Mouse (Mus musculus) lung, postnatal 0 days (tissue): ENCODE measurements at regions not wholly inside any gene's neighbourhood (a gene's known extent, or its start where the extent isn't known, plus 50 kb on each side); places are given as distances from the start of the nearest gene placed in this dataset.

Experiments
- ATAC-seq: fragments of 200-750 bp; cut with Nextera tagmentation; 2 replicates; pipeline ENCODE4 v1.8.0; 2017; ENCODE audit warnings: moderate library complexity
- DNase-seq: peaks from one replicate; pipeline ENCODE4 v3.0.0-alpha.2; 2016; ENCODE audit warnings: low spot score
- H3K27ac ChIP-seq: fragments of 300-500 bp; sonication (generic); 2 replicates; pipeline ENCODE4 v1.5.1; 2014; ENCODE audit warnings: antibody characterized with exemption, mild to moderate bottlenecking, low read length, mixed read lengths
- H3K27me3 ChIP-seq: fragments of 300-500 bp; sonication (generic); replicated peaks from 2 replicates; pipeline ENCODE4 v1.6.1; 2014; ENCODE audit warnings: low read length, mixed read lengths; ENCODE audit not compliant: insufficient read depth
- H3K36me3 ChIP-seq: fragments of 300-500 bp; sonication (generic); 2 replicates; pipeline ENCODE4 v1.6.1; 2014; ENCODE audit warnings: low read length, mixed read lengths; ENCODE audit not compliant: insufficient read depth
- H3K4me1 ChIP-seq: fragments of 300-500 bp; sonication (generic); 2 replicates; pipeline ENCODE4 v1.6.1; 2014; ENCODE audit warnings: antibody characterized with exemption, low read depth, low read length, mixed read lengths; ENCODE audit not compliant: insufficient read depth
- H3K4me2 ChIP-seq: fragments of 300-500 bp; sonication (generic); replicated peaks from 2 replicates; pipeline ENCODE4 v1.6.1; 2014; ENCODE audit warnings: low read depth, mild to moderate bottlenecking, low read length, moderate library complexity, mixed read lengths
- H3K4me3 ChIP-seq: fragments of 300-500 bp; sonication (generic); 2 replicates; pipeline ENCODE4 v1.5.1; 2014; ENCODE audit warnings: low read depth, low read length
- H3K9ac ChIP-seq: fragments of 300-500 bp; sonication (generic); replicated peaks from 2 replicates; pipeline ENCODE4 v1.6.1; 2014; ENCODE audit warnings: low read depth, mild to moderate bottlenecking
- H3K9me3 ChIP-seq: fragments of 300-500 bp; sonication (generic); 2 replicates; pipeline ENCODE4 v1.6.1; 2016; ENCODE audit warnings: low read length, mixed read lengths
- CTCF ChIP-seq: IDR thresholded peaks from 2 replicates; pipeline ENCODE4 v1.5.1; 2016; ENCODE audit warnings: antibody characterized with exemption, mild to moderate bottlenecking
- EP300 ChIP-seq: IDR thresholded peaks from 2 replicates; pipeline ENCODE4 v1.6.1; 2016; ENCODE audit warnings: antibody characterized with exemption, mild to moderate bottlenecking, control low read depth
- WGBS: fragments of 180-500 bp; shearing (Covaris S2); extraction: QIAGEN DNeasy Blood & Tissue Kit; methylation state at CpG from one replicate; pipeline ENCODE4 v1.1.7; 2014; 5-methylcytosine and 5-hydroxymethylcytosine counted together

DNA sequence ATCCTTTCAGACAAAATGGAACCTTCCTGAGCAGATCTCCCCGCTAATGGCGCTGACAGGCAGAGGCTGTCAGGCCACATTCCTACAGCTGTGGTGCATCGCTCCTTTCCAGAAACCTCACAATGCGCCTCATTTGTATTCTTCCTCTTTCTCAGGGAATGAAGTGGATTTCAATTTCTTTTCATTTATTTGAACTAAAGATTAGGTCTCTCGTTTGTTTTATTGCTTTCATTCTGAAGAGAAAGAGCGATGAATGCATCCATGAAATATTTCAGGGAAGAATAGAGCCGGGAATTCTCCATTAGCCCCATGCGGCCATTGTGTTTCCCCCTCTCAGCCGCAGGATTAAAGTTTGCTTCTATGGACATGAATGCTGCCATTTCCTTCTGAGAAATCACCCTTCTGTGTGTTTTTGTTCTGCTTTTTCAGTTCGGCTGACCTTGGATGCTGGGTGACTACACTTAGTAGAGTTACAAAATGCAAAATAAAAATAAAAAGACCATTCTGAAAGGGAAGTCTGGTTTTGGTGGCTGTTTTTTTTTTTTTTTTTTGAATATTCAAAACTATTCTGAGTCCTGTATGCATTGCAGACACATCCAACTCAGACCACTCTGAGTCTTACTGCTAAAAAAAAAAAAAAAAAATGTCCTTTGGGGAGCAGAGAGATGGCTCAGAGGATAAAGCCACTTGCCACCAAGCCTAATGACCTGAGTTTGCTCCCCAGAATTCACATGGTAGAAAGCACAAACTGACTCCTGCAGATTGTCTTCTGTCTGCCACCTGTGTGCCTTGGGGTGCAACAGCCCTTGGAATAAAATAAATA lies 213.7 kb downstream of the Irs2 start:
- Histone ChIP-seq H3K4me1 (no peaks in the 10 kb centered on the region), H3K9ac (no peak overlapping the region), H3K27me3 (no peaks in the 10 kb centered on the region), H3K27ac (no peak overlapping the region), H3K9me3 (no peaks in the 10 kb centered on the region), H3K36me3 (no peaks in the 10 kb centered on the region), H3K4me3 (no peak overlapping the region), H3K4me2 (no peak overlapping the region)
- TF ChIP-seq EP300: no peak
- no peak for TF ChIP-seq CTCF
- peak; percentile 18 for DNase-seq
- ATAC-seq: no peak
- WGBS: 45% methylated on average over 10 of the region's 10 CpGs

DNA sequence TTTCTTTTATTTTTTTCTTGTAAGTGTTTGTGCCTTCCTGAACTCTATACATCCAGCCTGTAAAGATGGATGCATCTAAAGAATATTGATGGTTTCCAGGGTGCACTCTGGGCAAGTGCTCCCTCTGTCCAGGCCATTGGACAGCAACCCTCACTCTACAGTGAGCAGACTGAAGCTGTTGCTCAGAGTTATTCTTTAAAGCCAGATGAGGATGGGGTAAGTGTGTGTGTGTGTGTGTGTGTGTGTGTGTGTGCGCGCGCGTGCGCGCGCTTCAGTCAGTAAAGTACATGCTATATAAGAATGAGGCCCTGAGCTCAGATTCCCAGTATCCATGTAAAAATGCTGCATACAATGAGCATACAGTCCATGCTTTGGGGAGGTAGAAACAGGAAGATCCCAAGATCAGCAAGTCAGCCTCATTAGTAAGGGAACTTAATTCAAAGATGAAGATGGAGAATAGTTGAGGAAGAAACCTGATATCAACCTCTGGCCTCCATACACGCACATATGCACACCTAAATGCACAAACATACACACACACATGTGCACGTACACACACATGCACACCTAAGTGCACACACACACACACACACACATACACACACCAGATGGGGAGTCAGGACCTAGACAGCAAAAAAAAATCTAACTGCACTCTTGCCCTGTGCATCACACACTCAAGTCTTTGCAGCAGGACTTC lies 214.4 kb downstream of the Irs2 start:
- ATAC-seq (no peak), DNase-seq (no peak)
- no peak for TF ChIP-seq EP300
- no peak for TF ChIP-seq CTCF
- Histone ChIP-seq H3K9ac (no peak overlapping the region), H3K4me3 (no peak overlapping the region), H3K9me3 (no peaks in the 10 kb centered on the region), H3K27me3 (no peaks in the 10 kb centered on the region), H3K4me1 (no peaks in the 10 kb centered on the region), H3K27ac (no peak overlapping the region), H3K4me2 (no peak overlapping the region), H3K36me3 (no peaks in the 10 kb centered on the region)
- over 99% methylated on average over 9 of the region's 9 CpGs for WGBS

DNA sequence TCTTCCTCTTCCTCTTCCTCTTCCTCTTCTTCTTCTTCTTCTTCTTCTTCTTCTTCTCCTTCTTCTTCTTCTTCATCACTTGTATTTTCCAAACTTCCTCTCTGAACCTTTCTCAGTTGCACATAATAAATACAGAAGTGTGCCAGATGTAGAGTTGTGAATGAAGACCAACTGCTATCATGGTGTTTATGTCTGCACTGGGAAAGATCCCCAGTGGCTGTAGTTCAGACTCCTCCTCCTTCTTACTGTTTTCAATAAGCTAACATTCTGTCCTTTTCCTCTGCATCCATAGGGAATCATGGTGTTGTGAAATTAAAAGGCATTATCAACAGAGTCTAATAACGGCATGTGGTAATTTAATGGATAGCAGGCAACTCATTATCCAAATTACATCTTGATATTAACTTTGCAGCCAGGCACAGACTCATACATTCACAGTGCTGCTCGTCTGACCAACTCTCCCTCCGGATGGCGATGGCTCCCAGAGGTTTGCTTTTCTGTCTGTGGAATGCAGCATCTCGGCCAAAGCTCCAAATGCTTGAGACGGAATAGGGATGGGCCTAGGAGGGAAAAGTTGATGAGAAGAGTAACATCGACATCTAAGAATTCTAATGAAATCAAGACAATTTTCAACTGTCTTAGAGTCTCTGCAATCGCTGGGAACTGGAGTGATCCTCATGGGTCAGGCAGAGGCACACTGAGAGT lies 219.6 kb downstream of the Irs2 start:
- Histone ChIP-seq H3K9me3 (no peaks in the 10 kb centered on the region), H3K4me3 (no peak overlapping the region), H3K27me3 (no peaks in the 10 kb centered on the region), H3K4me1 (no peaks in the 10 kb centered on the region), H3K9ac (no peak overlapping the region), H3K4me2 (no peak overlapping the region), H3K27ac (no peak overlapping the region), H3K36me3 (no peaks in the 10 kb centered on the region)
- DNase-seq: peak; percentile 57
- peak; percentile 59 for ATAC-seq
- 56% methylated on average over 8 of the region's 8 CpGs for WGBS
- TF ChIP-seq CTCF (peak; percentile 22; the same call in 1 of the 2 replicates), EP300 (no peak)

DNA sequence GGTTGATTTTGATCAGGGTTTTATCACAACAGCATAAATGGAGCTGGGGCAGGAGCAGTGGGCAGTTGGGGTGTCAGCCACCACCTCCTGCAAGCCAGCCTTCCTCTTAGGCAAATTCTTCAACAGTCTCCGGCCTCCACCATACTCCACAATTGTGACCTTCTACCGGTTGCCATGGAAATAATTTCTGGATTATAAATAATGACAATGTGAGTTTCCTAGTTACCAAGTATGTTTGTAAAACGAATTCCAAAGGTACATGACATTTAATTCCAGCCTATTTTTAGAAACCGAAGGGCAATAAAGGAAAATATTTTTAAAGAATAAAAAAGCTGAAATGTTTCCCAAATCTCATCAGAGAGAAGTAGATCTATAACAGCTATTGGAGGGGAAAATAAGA lies 222.5 kb downstream of the Irs2 start:
- Histone ChIP-seq H3K27ac (no peak overlapping the region), H3K4me2 (no peak overlapping the region), H3K9me3 (no peaks in the 10 kb centered on the region), H3K36me3 (no peaks in the 10 kb centered on the region), H3K27me3 (no peaks in the 10 kb centered on the region), H3K9ac (no peak overlapping the region), H3K4me1 (no peaks in the 10 kb centered on the region), H3K4me3 (no peak overlapping the region)
- ATAC-seq: peak; percentile 39; the same call in 1 of the 2 replicates
- 41% methylated on average over 4 of the region's 4 CpGs for WGBS
- TF ChIP-seq CTCF: no peak
- 0 out of 2 replicates have a peak, but pooled peaks have one; percentile 10 for TF ChIP-seq EP300
- peak; percentile 57 for DNase-seq

DNA sequence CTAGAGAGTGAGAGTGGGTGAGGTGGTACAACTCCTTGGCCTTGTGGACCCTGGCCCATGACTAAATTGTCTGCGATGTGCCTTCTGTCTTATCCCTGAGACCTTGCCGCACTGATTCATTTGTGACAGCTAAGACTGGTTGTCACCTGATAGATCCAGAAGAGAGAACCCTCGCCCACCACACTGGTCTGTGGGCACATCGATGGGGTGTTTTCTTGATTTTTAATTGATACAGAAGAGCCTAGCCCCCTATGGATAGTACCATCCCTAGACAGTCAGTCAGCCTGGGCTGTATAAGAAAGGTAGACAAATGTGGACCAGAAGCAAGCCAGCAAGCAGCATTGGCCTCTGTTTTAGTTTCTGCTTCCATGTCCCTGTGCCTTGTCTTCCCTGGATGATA lies 222.9 kb downstream of the Irs2 start:
- no peak for TF ChIP-seq EP300
- no peak for TF ChIP-seq CTCF
- Histone ChIP-seq H3K27me3 (no peaks in the 10 kb centered on the region), H3K4me3 (no peak overlapping the region), H3K4me2 (no peak overlapping the region), H3K27ac (no peak overlapping the region), H3K9ac (no peak overlapping the region), H3K9me3 (no peaks in the 10 kb centered on the region), H3K4me1 (no peaks in the 10 kb centered on the region), H3K36me3 (no peaks in the 10 kb centered on the region)
- no peak for ATAC-seq
- no peak for DNase-seq
- 87% methylated on average over 4 of the region's 4 CpGs for WGBS

DNA sequence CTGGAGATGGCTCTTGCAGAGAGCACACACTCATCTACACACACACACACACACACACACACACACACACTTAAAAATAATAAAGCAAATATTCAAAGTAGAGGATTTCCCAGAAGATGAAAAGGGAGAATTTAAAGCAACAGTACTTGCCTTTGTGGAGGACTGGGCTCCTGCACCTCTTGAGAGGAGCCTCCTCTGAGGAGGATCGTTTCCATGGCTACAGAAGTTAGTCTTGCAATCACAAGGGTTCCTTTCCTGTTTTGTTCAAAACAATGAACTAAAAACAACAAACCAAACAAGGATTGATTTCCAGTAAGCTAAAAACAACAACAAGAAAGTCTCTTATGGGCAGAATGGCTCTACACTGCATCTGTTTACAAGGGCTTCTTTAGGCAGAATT lies 223.8 kb downstream of the Irs2 start:
- Histone ChIP-seq H3K4me2 (no peak overlapping the region), H3K4me3 (no peak overlapping the region), H3K27ac (no peak overlapping the region), H3K36me3 (no peaks in the 10 kb centered on the region), H3K27me3 (no peaks in the 10 kb centered on the region), H3K9ac (no peak overlapping the region), H3K9me3 (no peaks in the 10 kb centered on the region), H3K4me1 (no peaks in the 10 kb centered on the region)
- WGBS: 33% methylated on average over 1 of the region's 1 CpGs
- ATAC-seq (peak; percentile 43), DNase-seq (no peak)
- TF ChIP-seq CTCF (no peak), EP300 (no peak)
